Mouse (Mus musculus): ENCODE results near the gene Katnbl1.

Katnbl1 gene

GRCm38 (mm10) chr2:112378973-112379898, at the start of gene Katnbl1:
Katnbl1 (plus strand) TSS chr2:112379211.
- peak; percentile 95 for DNase-seq (ENCODE audit: low spot score)

GRCm38 (mm10) chr2:112332051-112332898, 46.7 kb upstream of the Katnbl1 start:
- DNase-seq (ENCODE audit: low spot score): no peak

GRCm38 (mm10) chr2:112337211-112337610, 41.8 kb upstream of the Katnbl1 start:
- DNase-seq (ENCODE audit: low spot score): no peak

GRCm38 (mm10) chr2:112339736-112340135, 39.3 kb upstream of the Katnbl1 start:
- DNase-seq (ENCODE audit: low spot score): no peak

GRCm38 (mm10) chr2:112341117-112341516, 37.9 kb upstream of the Katnbl1 start:
- DNase-seq (ENCODE audit: low spot score): no peak

GRCm38 (mm10) chr2:112348246-112348645, 30.8 kb upstream of the Katnbl1 start:
- no peak for DNase-seq (ENCODE audit: low spot score)

GRCm38 (mm10) chr2:112353685-112354455, 25.1 kb upstream of the Katnbl1 start:
- DNase-seq (ENCODE audit: low spot score): no peak

- DNase-seq (ENCODE audit: low spot score): peak; percentile 72
These were observed 19.4 kb upstream of the Katnbl1 start for GRCm38 (mm10) chr2:112359611-112360010.

GRCm38 (mm10) chr2:112360012-112360780, 18.8 kb upstream of the Katnbl1 start:
- no peak for DNase-seq (ENCODE audit: low spot score)

- DNase-seq (ENCODE audit: low spot score): no peak
These were observed 18.2 kb upstream of the Katnbl1 start for GRCm38 (mm10) chr2:112360781-112361169.

- DNase-seq (ENCODE audit: low spot score): no peak
These were observed 11.8 kb upstream of the Katnbl1 start for GRCm38 (mm10) chr2:112367222-112367621.

GRCm38 (mm10) chr2:112367726-112368673, 11.0 kb upstream of the Katnbl1 start, which contains the start of gene Emc4:
Emc4 (minus strand) TSS chr2:112368027.
- DNase-seq (ENCODE audit: low spot score): peak; percentile 91

GRCm38 (mm10) chr2:112369941-112370340, 9.1 kb upstream of the Katnbl1 start:
- DNase-seq (ENCODE audit: low spot score): no peak

GRCm38 (mm10) chr2:112373141-112373540, 5.9 kb upstream of the Katnbl1 start:
- peak; percentile 75 for DNase-seq (ENCODE audit: low spot score)

GRCm38 (mm10) chr2:112374610-112375009, 4.4 kb upstream of the Katnbl1 start:
- peak; percentile 37 for DNase-seq (ENCODE audit: low spot score)

GRCm38 (mm10) chr2:112380131-112380530, 1.1 kb downstream of the Katnbl1 start:
- no peak for DNase-seq (ENCODE audit: low spot score)

- no peak for DNase-seq (ENCODE audit: low spot score)
These were observed 2.2 kb downstream of the Katnbl1 start for GRCm38 (mm10) chr2:112381219-112381618.

GRCm38 (mm10) chr2:112390843-112391242, 11.8 kb downstream of the Katnbl1 start:
- DNase-seq (ENCODE audit: low spot score): no peak

- no peak for DNase-seq (ENCODE audit: low spot score)
These were observed 12.5 kb downstream of the Katnbl1 start for GRCm38 (mm10) chr2:112391346-112392000.
